Mouse (Mus musculus) bone marrow, adult 2 months (tissue): Measurements from ENCODE around the gene Nfkb1.

Source experiments
- CTCF ChIP-seq: fragments of 200-500 bp; IDR thresholded peaks from 2 replicates; pipeline ENCODE4 v1.5.1; 2011; ENCODE audit warnings: low read length, control low read depth; ENCODE audit not compliant: control insufficient read depth, insufficient read depth
- POLR2A ChIP-seq: fragments of 200-500 bp; IDR thresholded peaks from 2 replicates; pipeline ENCODE4 v1.6.1; 2011; ENCODE audit warnings: low read depth, mild to moderate bottlenecking, control low read depth, low read length, borderline replicate concordance; ENCODE audit not compliant: control insufficient read depth

GRCm38 (mm10) chr3:135565306-135565705, 126.0 kb downstream of the Nfkb1 start:
- TF ChIP-seq POLR2A (no peak), CTCF (no peak)
